Mouse (Mus musculus) stomach, adult 2 months (tissue): Measurements from ENCODE around the gene Olfr1265. TPM values are rescaled to one million over a fixed set of nuclear protein-coding genes. Genes with fewer than 3 reads are reported as not detected.

Experiments
- polyA plus RNA-seq: library from polyadenylated mRNA; depleted of rRNA; stranded (reverse); fragments of >200 nt; gene quantifications from 2 replicates; pipeline ENCODE4 v1.2.3, GENCODE M21; 2012; rRNA removed

The Olfr1265 gene
- not detected in 2 replicates for polyA plus RNA-seq

DNA sequence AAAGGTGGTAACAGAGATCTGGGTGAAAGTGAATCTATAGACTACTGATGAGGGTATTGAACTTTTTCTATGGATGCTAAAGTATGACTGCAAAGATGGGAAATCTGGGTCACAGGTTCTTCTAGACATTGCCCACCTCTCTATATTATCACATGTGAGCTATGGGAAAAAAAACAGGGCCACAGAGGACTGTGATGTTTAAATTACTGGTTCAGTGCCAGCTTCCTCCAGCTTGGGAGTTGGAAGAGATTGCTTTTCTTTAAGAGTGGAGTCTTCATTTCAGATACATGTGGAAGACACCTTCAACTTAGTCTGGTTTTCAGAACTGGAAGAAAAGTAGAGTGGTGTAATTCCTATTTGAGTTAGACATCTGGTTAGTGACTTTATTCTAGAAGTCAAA is at the start of gene Olfr1265:
Olfr1265 (plus strand) TSS at position 301 of the 400 bp plus-strand sequence.

DNA sequence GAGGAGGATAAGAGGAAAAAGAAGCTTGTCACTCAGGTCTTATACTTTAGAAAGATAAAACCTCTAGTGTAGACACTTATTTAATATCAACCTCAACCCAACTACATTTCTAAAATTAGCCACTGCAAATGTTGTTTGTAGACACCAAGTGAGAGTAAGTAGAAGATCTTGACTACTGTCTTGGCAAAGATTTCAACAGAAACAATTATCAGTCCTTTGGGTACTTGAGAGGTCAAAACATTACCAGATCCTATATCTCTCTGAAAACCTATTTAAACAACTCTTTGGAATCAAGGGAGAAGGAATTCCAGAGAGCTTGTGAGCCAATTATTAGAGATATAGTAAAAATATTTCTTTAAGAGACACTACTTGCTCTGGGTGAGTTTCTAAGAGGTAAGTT is 44.2 kb upstream of the Olfr1265 start, which contains the start of gene Olfr1261:
Olfr1261 (plus strand) TSS at position 301 of the 400 bp plus-strand sequence.

DNA sequence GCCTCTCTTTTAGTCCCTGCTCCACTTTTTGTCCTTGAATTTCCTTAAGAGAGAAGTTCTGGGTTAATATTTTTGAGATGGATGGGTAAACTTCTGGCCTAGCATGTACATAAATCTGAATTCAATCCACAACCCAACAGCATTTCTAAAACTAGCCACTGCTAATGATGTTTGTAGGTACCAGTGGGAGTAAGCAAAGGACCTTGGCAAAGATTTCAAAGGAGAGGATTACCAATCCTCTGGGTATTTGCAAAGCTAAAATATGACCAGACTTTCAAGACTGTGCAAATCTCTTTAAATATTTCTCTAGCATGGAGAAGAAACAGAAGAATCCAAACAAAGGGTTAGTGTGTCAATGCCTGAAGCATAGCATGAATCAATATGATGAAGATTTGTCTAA is 35.3 kb upstream of the Olfr1265 start, which contains the start of gene Olfr1262:
Olfr1262 (plus strand) TSS at position 301 of the 400 bp plus-strand sequence.

DNA sequence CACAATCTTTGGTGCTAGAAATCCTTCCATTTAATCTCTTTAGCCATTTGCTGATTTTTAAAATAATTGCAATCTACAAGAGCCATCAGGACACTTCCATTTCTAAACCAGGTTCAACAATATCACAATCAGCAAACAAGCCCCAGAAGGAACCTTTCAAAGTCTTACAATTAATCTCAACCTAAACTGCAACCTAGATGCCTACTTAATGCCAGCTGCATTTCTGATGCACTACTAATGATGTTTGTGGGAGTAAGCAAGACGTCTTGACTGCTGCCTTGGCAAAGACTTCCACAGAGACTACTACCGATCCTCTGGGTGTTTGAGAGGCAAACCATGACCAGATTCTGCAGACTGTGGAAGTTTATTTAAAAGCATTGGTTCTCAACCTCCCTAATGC is 23.3 kb upstream of the Olfr1265 start, which contains the start of gene Olfr1263:
Olfr1263 (plus strand) TSS at position 301 of the 400 bp plus-strand sequence.

DNA sequence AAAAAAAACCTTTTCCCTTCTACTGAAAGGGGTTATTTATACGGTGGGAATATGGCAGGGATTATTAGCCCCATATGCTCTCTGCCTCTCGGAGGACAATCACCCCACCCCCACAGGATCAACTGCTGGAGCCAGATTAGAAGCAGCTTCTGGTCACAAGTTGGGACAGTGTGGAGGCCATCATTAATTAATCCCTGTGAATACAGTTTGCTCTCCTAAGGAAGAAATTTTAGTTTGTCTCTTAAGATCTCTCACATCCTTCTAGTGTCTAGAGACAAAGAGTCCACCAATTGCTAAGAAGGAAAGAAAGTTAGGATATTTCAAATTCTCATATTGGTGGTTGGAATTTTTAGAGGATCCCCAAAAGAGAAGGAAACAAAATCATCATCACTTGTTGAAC is 9.7 kb upstream of the Olfr1265 start, which contains the start of gene Olfr1264:
Olfr1264 (minus strand) TSS at position 101 of the 400 bp plus-strand sequence.

DNA sequence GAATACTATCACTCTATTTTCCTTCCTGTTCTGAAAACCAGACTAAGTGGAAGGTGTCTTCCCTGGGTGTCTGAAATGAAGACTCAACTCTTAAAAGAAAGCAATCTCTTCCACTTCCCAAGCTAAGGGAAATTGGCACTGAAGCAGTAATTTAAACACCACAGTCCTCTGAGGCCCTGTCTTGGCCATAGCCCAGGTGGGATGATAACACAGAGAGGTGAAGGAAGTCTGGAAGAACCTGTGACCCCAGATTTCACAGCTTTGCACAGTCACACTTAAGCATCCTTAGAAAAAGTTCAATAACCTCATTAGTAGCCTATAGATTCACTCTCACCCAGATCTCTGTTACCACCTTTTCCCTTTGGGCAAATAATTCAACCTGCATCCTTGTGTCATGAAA is 28.4 kb downstream of the Olfr1265 start, which contains the start of gene Olfr140:
Olfr140 (minus strand) TSS at position 101 of the 400 bp plus-strand sequence.

Other genes starting within 250 kb of the Olfr1265 start
- gene Olfr1254, start 241.7 kb upstream of the Olfr1265 start, polyA plus RNA-seq, result not detected in 2 replicates
- not detected in 2 replicates for gene Olfr1255, start 223.3 kb upstream of the Olfr1265 start, polyA plus RNA-seq
- not detected in 2 replicates for gene Olfr1256, start 193.8 kb upstream of the Olfr1265 start, polyA plus RNA-seq
- gene Olfr48, start 187.1 kb upstream of the Olfr1265 start, polyA plus RNA-seq, result not detected in 2 replicates
- gene Olfr1257, start 156.9 kb upstream of the Olfr1265 start, polyA plus RNA-seq, result not detected in 2 replicates
- not detected in 2 replicates for gene Olfr1258, start 108.0 kb upstream of the Olfr1265 start, polyA plus RNA-seq
- 0.03 TPM in 1 of 2 replicates, not detected in the other for gene Olfr1259, start 86.7 kb upstream of the Olfr1265 start, polyA plus RNA-seq
- gene Olfr1260, start 61.0 kb upstream of the Olfr1265 start, polyA plus RNA-seq, result not detected in 2 replicates
- gene Olfr1261, start 44.1 kb upstream of the Olfr1265 start, polyA plus RNA-seq, result not detected in 2 replicates
- gene Olfr1262, start 35.2 kb upstream of the Olfr1265 start, polyA plus RNA-seq, result not detected in 2 replicates
- not detected in 2 replicates for gene Olfr1263, start 23.2 kb upstream of the Olfr1265 start, polyA plus RNA-seq
- not detected in 2 replicates for gene Olfr1264, start 9.8 kb upstream of the Olfr1265 start, polyA plus RNA-seq
- gene Olfr140, start 28.3 kb downstream of the Olfr1265 start, polyA plus RNA-seq, result not detected in 2 replicates
- not detected in 2 replicates for gene Olfr1269, start 86.1 kb downstream of the Olfr1265 start, polyA plus RNA-seq
- gene Olfr32, start 107.0 kb downstream of the Olfr1265 start, polyA plus RNA-seq, result not detected in 2 replicates
- not detected in 2 replicates for gene Olfr1270, start 117.8 kb downstream of the Olfr1265 start, polyA plus RNA-seq
- gene Olfr1506, start 189.2 kb downstream of the Olfr1265 start, polyA plus RNA-seq, result not detected in 2 replicates
- gene Olfr142, start 222.3 kb downstream of the Olfr1265 start, polyA plus RNA-seq, result not detected in 2 replicates
- not detected in 2 replicates for gene Olfr1271, start 235.7 kb downstream of the Olfr1265 start, polyA plus RNA-seq